Mouse (Mus musculus) fibroblast of lung, adult 2 months (primary cell): ENCODE measurements around the gene Ctr9.

Experiments used
- DNase-seq: peaks from one replicate; pipeline ENCODE4 v3.0.0-alpha.2; 2011; ENCODE audit warnings: low read depth

Gene Ctr9

DNA sequence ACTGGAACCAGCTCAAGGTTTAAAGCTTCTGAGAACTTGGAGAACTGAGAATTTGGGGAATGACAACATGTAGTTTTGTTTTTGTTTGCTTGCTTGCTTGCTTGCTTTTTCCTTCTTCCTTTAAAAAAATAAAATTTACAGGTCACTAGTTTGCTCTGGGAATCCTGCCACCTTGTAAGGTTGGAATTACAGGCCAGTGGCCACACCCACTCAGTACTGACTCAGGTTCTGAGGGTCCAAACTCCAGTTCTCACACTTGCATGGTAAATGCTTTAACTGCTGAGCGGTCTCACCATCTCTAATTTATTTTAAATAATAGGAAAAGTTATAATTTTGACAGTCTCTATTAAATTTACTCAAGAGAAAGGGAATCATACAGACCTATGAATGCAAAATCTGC lies 69.4 kb downstream of the Ctr9 start:
- no peak for DNase-seq
